Comparison of ENCODE assay signal across 9 mouse cellular contexts in the genomic region with DNA sequence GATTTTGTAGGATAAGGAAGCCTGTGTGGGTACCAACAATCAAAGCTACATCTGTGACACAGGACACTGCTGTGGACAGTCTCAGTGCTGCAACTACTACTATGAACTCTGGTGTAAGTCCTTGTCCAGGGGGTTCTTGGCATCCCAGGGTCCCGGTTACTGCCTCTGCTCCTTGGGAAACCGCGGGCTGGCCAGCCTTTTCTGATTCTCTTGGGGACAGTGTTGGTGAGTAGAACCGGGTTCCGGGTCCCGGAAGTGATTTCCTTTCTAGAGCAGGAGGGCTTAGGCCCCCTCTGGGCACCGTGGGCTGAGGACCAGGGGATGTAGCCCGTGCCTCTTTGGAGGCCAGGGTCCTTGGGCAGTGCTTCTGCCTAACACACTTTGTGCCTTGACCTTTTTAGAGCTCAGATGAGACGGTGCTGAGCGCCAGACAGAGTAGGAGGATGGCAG. TPM values are rescaled to one million over a fixed set of nuclear protein-coding genes. Genes with fewer than 3 reads are reported as not detected.
DNase-seq lines count a peak whose midpoint lies in the region; ATAC-seq and TF ChIP-seq lines count a peak whose summit lies in the region.
"Had no signal": no experiment of that assay in that cellular context is flagged by ENCODE, and none has a peak within 500 bp of the region (broad histone marks: within the 10 kb centered on the region; RNA-seq: fewer than 3 reads in every experiment).

No protein-coding gene starts in this region.

- peak in 1 of 2 experiments; percentile 59 for DNase-seq in heart, adult 2 months
- DNase-seq in heart, postnatal 36 days = no peak
- no peak for DNase-seq in spleen, adult 2 months (ENCODE audit: low read depth in 1 of 2, low spot score in 2 of 2)
- DNase-seq in spleen, postnatal 14 days (ENCODE audit: low spot score in 2 of 2) = no peak
- no peak for DNase-seq in thymus, postnatal 10 days (ENCODE audit: low spot score in 2 of 2)
- DNase-seq in right cerebral cortex, postnatal 14 days = no peak
- no peak for DNase-seq in lung, postnatal 10 days

- intact Hi-C loops in heart, adult 2 months (cut with DNase I) = loop anchor here (2.0 kb wide), 1 partner anchor 46 kb away; the partner anchor contains the start of gene Wbp1l
- intact Hi-C loops in heart, postnatal 36 days (cut with DNase I) = loop anchor here (2.0 kb wide), 1 partner anchor 46 kb away; the partner anchor contains the start of gene Wbp1l

- no peak for TF ChIP-seq POLR2A in heart, adult 2 months (IDR thresholded peaks at IDR 0.05; ENCODE audit: insufficient read depth, low read depth, low read length)
- TF ChIP-seq POLR2A in spleen, adult 2 months (IDR thresholded peaks at IDR 0.05; ENCODE audit: low read depth, low read length) = no peak

- H3K27me3 ChIP-seq in heart, adult 2 months (ENCODE audit: control insufficient read depth, insufficient read depth, low read length) = no peaks in the 10 kb centered on the region
- no peaks in the 10 kb centered on the region for H3K27me3 ChIP-seq in spleen, adult 2 months (ENCODE audit: control insufficient read depth, insufficient read depth, low read length)
- no peaks in the 10 kb centered on the region for H3K27me3 ChIP-seq in liver, embryonic 12.5 days (replicated peaks)

- TF ChIP-seq EP300 in heart, adult 2 months (IDR thresholded peaks at IDR 0.05; ENCODE audit: insufficient read depth, low read depth, low read length) = no peak

- peaks cover 61% of the 10 kb centered on the region for H3K4me1 ChIP-seq in heart, adult 2 months (ENCODE audit: control insufficient read depth, insufficient read depth, low read length)
- peaks cover 3% of the 10 kb centered on the region; the same call in 1 of the 2 replicates for H3K4me1 ChIP-seq in spleen, adult 2 months (ENCODE audit: control insufficient read depth, insufficient read depth, insufficient read length)
- peaks cover 75% of the 10 kb centered on the region for H3K4me1 ChIP-seq in liver, embryonic 12.5 days

- H3K9me3 ChIP-seq in liver, embryonic 12.5 days (replicated peaks) = no peaks in the 10 kb centered on the region

- WGBS in heart, adult 2 months = 10% methylated on average over 10 of the region's 10 CpGs
- WGBS in spleen, adult 2 months = 91% methylated on average over 10 of the region's 10 CpGs
- WGBS in liver, embryonic 12.5 days (ENCODE audit: insufficient replicate concordance) = 84% methylated on average over 10 of the region's 10 CpGs

- peak overlapping the region; percentile 86 for H3K27ac ChIP-seq in heart, adult 2 months
- H3K27ac ChIP-seq in spleen, adult 2 months (ENCODE audit: insufficient read depth, low read length) = 0 out of 2 replicates have a peak overlapping the region, but pooled peaks have one; percentile 24
- H3K27ac ChIP-seq in liver, embryonic 12.5 days = peak overlapping the region; percentile 36; the same call in 1 of the 2 replicates

- peak overlapping the region; percentile 7; the same call in 1 of the 2 replicates for H3K4me3 ChIP-seq in heart, adult 2 months
- no peak overlapping the region for H3K4me3 ChIP-seq in spleen, adult 2 months (ENCODE audit: extremely low read depth, insufficient read depth, insufficient read length)
- H3K4me3 ChIP-seq in liver, embryonic 12.5 days = no peak overlapping the region

- H3K4me2 ChIP-seq in liver, embryonic 12.5 days = no peak overlapping the region

- peaks cover 2% of the 10 kb centered on the region; the same call in 1 of the 2 replicates for H3K79me2 ChIP-seq in heart, adult 2 months (replicated peaks; ENCODE audit: control insufficient read depth, insufficient read depth, low read length)

- ATAC-seq in liver, embryonic 12.5 days = peak; percentile 37; the same call in 1 of the 2 replicates

- H3K9ac ChIP-seq in heart, adult 2 months (ENCODE audit: low read depth, low read length) = peak overlapping the region; percentile 47; the same call in 1 of the 2 replicates
- no peak overlapping the region for H3K9ac ChIP-seq in liver, embryonic 12.5 days

- TF ChIP-seq CTCF in heart, adult 2 months (IDR thresholded peaks at IDR 0.05) = no peak
- no peak for TF ChIP-seq CTCF in spleen, adult 2 months (IDR thresholded peaks at IDR 0.05; ENCODE audit: extremely low read depth, insufficient read depth, insufficient read length, insufficient replicate concordance)

- H3K36me3 ChIP-seq in heart, adult 2 months (ENCODE audit: control insufficient read depth, insufficient read depth, low read length) = peaks cover 13% of the 10 kb centered on the region
- H3K36me3 ChIP-seq in spleen, adult 2 months (ENCODE audit: control insufficient read depth, insufficient read depth, low read length) = peaks cover 9% of the 10 kb centered on the region
- H3K36me3 ChIP-seq in liver, embryonic 12.5 days = peaks cover 51% of the 10 kb centered on the region

RNA-seq across cellular contexts. Expression of gene Cyp17a1, which starts 28.6 kb away (rescaled TPM):
- not detected for total RNA-seq in heart, adult 2 months (2021)
- 0.12 TPM in 1 of 2 replicates, not detected in the other for polyA plus RNA-seq in heart, adult 2 months (2012; rRNA removed)
- not detected for total RNA-seq in heart, postnatal 36 days (2021)
- 0.12 and 0.14 TPM in 2 replicates for polyA plus RNA-seq in spleen, adult 2 months (2012; rRNA removed)
- 0.06 TPM in 1 of 2 replicates, not detected in the other for polyA plus RNA-seq in liver, embryonic 12.5 days (2016; fragmentation: Nextera tagmentation; extraction: Ambion mirVana)
- polyA plus RNA-seq: intestine, embryonic 14.5 days had no signal

RNA-seq across cellular contexts. Expression of gene Borcs7, which starts 45.3 kb away (rescaled TPM):
- total RNA-seq in heart, adult 2 months (2021) = 1 to 10 TPM; 7.1 to 7.8 TPM
- polyA plus RNA-seq in heart, adult 2 months (2012; rRNA removed) = 4.7 and 8.7 TPM in 2 replicates
- total RNA-seq in heart, postnatal 36 days (2021) = 1 to 10 TPM; 9.3 to 9.5 TPM
- 2.3 and 2.4 TPM in 2 replicates for polyA plus RNA-seq in spleen, adult 2 months (2012; rRNA removed)
- 7.4 and 7.7 TPM in 2 replicates for polyA plus RNA-seq in liver, embryonic 12.5 days (2016; fragmentation: Nextera tagmentation; extraction: Ambion mirVana)

RNA-seq across cellular contexts. Expression of gene Wbp1l, which starts 45.5 kb away (rescaled TPM):
- 10 to 100 TPM; 53.5 to 54.2 TPM for total RNA-seq in heart, adult 2 months (2021)
- polyA plus RNA-seq in heart, adult 2 months (2012; rRNA removed) = 39.2 and 46.2 TPM in 2 replicates
- total RNA-seq in heart, postnatal 36 days (2021) = 10 to 100 TPM; 51.2 to 59.1 TPM
- polyA plus RNA-seq in spleen, adult 2 months (2012; rRNA removed) = 37.3 and 42.3 TPM in 2 replicates
- 24.4 and 24.9 TPM in 2 replicates for polyA plus RNA-seq in liver, embryonic 12.5 days (2016; fragmentation: Nextera tagmentation; extraction: Ambion mirVana)

Comparison
In these comparisons a context has a peak if more than half of its experiments do, and no peak if none do; other contexts are left out.
1. H3K27ac ChIP-seq: peak in every context shown above with its lines; median percentile 86 in heart, adult 2 months; 36 in liver, embryonic 12.5 days; 24 in spleen, adult 2 months.